Mouse (Mus musculus) MEL (cell line): ENCODE data around the gene Clic4. TPM values are rescaled to one million over a fixed set of nuclear protein-coding genes. Genes with fewer than 3 reads are reported as not detected.
A peak's percentile ranks its signal among the peaks of the same experiment; 100 is the strongest.

Experiments
- DNase-seq: peaks from one replicate; pipeline ENCODE4 v3.0.0; 2011; ENCODE audit warnings: low read depth, low spot score
- H3K27ac ChIP-seq: 2 replicates; pipeline ENCODE4 v1.5.1; 2012; ENCODE audit warnings: low read depth, mild to moderate bottlenecking, control low read depth, low read length, moderate library complexity; ENCODE audit not compliant: control insufficient read depth
- H3K27me3 ChIP-seq, 2 experiments: fragments of 150-350 bp in 1 of 2; sonication (generic) in 1 of 2; 2 replicates each; pipeline ENCODE4 v1.6.1; 2012; ENCODE audit warnings: low read length in 2 of 2, mild to moderate bottlenecking in 2 of 2, improper control_type of control experiment in 1 of 2, moderate library complexity in 1 of 2; ENCODE audit not compliant: insufficient read depth in 2 of 2, control insufficient read depth in 1 of 2
- H3K36me3 ChIP-seq, 2 experiments: 2 replicates each; pipeline ENCODE4 v1.6.1; 2012 to 2014; ENCODE audit warnings: low read length in 2 of 2, improper control_type of control experiment in 1 of 2, inconsistent platforms in 1 of 2, mild to moderate bottlenecking in 1 of 2; ENCODE audit not compliant: insufficient read depth in 2 of 2, control insufficient read depth in 1 of 2
- H3K4me1 ChIP-seq, 2 experiments: fragments of 150-350 bp in 1 of 2; sonication (generic) in 1 of 2; 2 replicates each; pipeline ENCODE4 v1.6.1; 2012; ENCODE audit warnings: low read length in 2 of 2, improper control_type of control experiment in 1 of 2, mild to moderate bottlenecking in 1 of 2; ENCODE audit not compliant: insufficient read depth in 2 of 2, control insufficient read depth in 1 of 2
- H3K4me3 ChIP-seq, 2 experiments: fragments of 150-350 bp in 1 of 2; sonication (generic) in 1 of 2; 2 replicates each; pipeline ENCODE4 v1.5.1; 2012; ENCODE audit warnings: low read depth in 2 of 2, low read length in 2 of 2, mild to moderate bottlenecking in 2 of 2, moderate library complexity in 2 of 2, control low read depth in 1 of 2, improper control_type of control experiment in 1 of 2; ENCODE audit not compliant: control insufficient read depth in 1 of 2, insufficient read depth in 1 of 2
- H3K79me2 ChIP-seq: 2 replicates; pipeline ENCODE4 v1.6.1; 2012; ENCODE audit warnings: mild to moderate bottlenecking, low read length, moderate library complexity; ENCODE audit not compliant: control insufficient read depth, poor library complexity, insufficient read depth
- H3K9ac ChIP-seq: 2 replicates; pipeline ENCODE4 v1.6.1; 2012; ENCODE audit warnings: low read depth, mild to moderate bottlenecking, control low read depth, low read length, moderate library complexity; ENCODE audit not compliant: control insufficient read depth, poor library complexity, severe bottlenecking
- H3K9me3 ChIP-seq: fragments of 150-350 bp; sonication (generic); replicated peaks from 2 replicates; pipeline ENCODE4 v1.6.1; 2012; ENCODE audit warnings: mild to moderate bottlenecking, low read length, improper control_type of control experiment, moderate library complexity; ENCODE audit not compliant: insufficient read depth
- BHLHE40 ChIP-seq: IDR thresholded peaks from 2 replicates; pipeline ENCODE4 v1.6.1; 2012; ENCODE audit warnings: low read depth, mild to moderate bottlenecking, inconsistent platforms, low read length, improper control_type of control experiment, borderline replicate concordance
- CHD2 ChIP-seq: IDR thresholded peaks from 2 replicates; pipeline ENCODE4 v1.6.1; 2011; ENCODE audit warnings: low read length, improper control_type of control experiment
- CTCF ChIP-seq, 3 experiments: IDR thresholded peaks in 2 of 3; conservative IDR thresholded peaks in 1 of 3; 2 replicates each; pipeline ENCODE4 v1.5.1; 2011 to 2012; ENCODE audit warnings: low read length in 3 of 3, low read depth in 2 of 3, mild to moderate bottlenecking in 2 of 3, improper control_type of control experiment in 1 of 3, inconsistent platforms in 1 of 3, mixed read lengths in 1 of 3, moderate library complexity in 1 of 3; ENCODE audit not compliant: control insufficient read depth in 1 of 3, insufficient read depth in 1 of 3, poor library complexity in 1 of 3, severe bottlenecking in 1 of 3
- EP300 ChIP-seq, 2 experiments: IDR thresholded peaks; 2 replicates each; pipeline ENCODE4 v1.6.1; 2011; ENCODE audit warnings: improper control_type of control experiment in 2 of 2, low read length in 2 of 2, low read depth in 1 of 2, mild to moderate bottlenecking in 1 of 2
- ETS1 ChIP-seq: IDR thresholded peaks from 2 replicates; pipeline ENCODE4 v1.6.1; 2012; ENCODE audit warnings: low read depth, mild to moderate bottlenecking, inconsistent platforms, low read length, improper control_type of control experiment, moderate library complexity
- HCFC1 ChIP-seq: IDR thresholded peaks from 2 replicates; pipeline ENCODE4 v1.6.1; 2012; ENCODE audit warnings: low read depth, mild to moderate bottlenecking, inconsistent platforms, low read length, improper control_type of control experiment, moderate library complexity
- KAT2A ChIP-seq: conservative IDR thresholded peaks from 2 replicates; pipeline ENCODE4 v1.6.1; 2012; ENCODE audit warnings: low read depth, low read length, improper control_type of control experiment, inconsistent platforms
- MAFK ChIP-seq: IDR thresholded peaks from 2 replicates; pipeline ENCODE4 v1.6.1; 2011; ENCODE audit warnings: low read depth, mild to moderate bottlenecking, low read length, improper control_type of control experiment, borderline replicate concordance
- MAX ChIP-seq: IDR thresholded peaks from 2 replicates; pipeline ENCODE4 v1.6.1; 2011; ENCODE audit warnings: low read length, improper control_type of control experiment
- MAZ ChIP-seq: IDR thresholded peaks from 2 replicates; pipeline ENCODE4 v1.6.1; 2012; ENCODE audit warnings: low read depth, mild to moderate bottlenecking, inconsistent platforms, low read length, improper control_type of control experiment
- MEF2A ChIP-seq: IDR thresholded peaks from 2 replicates; pipeline ENCODE4 v1.6.1; 2014; ENCODE audit warnings: low read depth, mild to moderate bottlenecking, inconsistent platforms, low read length, improper control_type of control experiment; ENCODE audit not compliant: poor library complexity, insufficient replicate concordance, severe bottlenecking; ENCODE audit errors: extremely low read depth
- MYB ChIP-seq: IDR thresholded peaks from 2 replicates; pipeline ENCODE4 v1.6.1; 2011; ENCODE audit warnings: mild to moderate bottlenecking, low read depth, low read length, improper control_type of control experiment
- MYC ChIP-seq: IDR thresholded peaks from 2 replicates; pipeline ENCODE4 v1.6.1; 2011; ENCODE audit warnings: low read depth, mild to moderate bottlenecking, low read length, improper control_type of control experiment, moderate library complexity
- NELFE ChIP-seq: IDR thresholded peaks from 2 replicates; pipeline ENCODE4 v1.6.1; 2011; ENCODE audit warnings: low read depth, low read length, improper control_type of control experiment
- POLR2A ChIP-seq, 2 experiments: IDR thresholded peaks; 2 replicates each; pipeline ENCODE4 v1.6.1; 2011 to 2012; ENCODE audit warnings: low read length in 2 of 2, mild to moderate bottlenecking in 2 of 2, control low read depth in 1 of 2, improper control_type of control experiment in 1 of 2, low read depth in 1 of 2, moderate library complexity in 1 of 2; ENCODE audit not compliant: control insufficient read depth in 1 of 2, insufficient read depth in 1 of 2, poor library complexity in 1 of 2
- POLR2AphosphoS5 ChIP-seq: IDR thresholded peaks from 2 replicates; pipeline ENCODE4 v1.6.1; 2012; ENCODE audit warnings: low read depth, borderline replicate concordance, mild to moderate bottlenecking, inconsistent platforms, low read length, moderate library complexity, mixed read lengths
- TAL1 ChIP-seq: IDR thresholded peaks from 2 replicates; pipeline ENCODE4 v1.6.1; 2012; ENCODE audit warnings: mild to moderate bottlenecking, inconsistent platforms, low read length, moderate library complexity, mixed read lengths
- TCF12 ChIP-seq: IDR thresholded peaks from 2 replicates; pipeline ENCODE4 v1.6.1; 2014; ENCODE audit warnings: low read depth, mild to moderate bottlenecking, inconsistent platforms, low read length, improper control_type of control experiment, moderate library complexity
- UBTF ChIP-seq: IDR thresholded peaks from 2 replicates; pipeline ENCODE4 v1.6.1; 2012; ENCODE audit warnings: low read depth, mild to moderate bottlenecking, inconsistent platforms, low read length, improper control_type of control experiment, moderate library complexity, borderline replicate concordance; ENCODE audit not compliant: insufficient read depth
- USF2 ChIP-seq, 2 experiments: IDR thresholded peaks; 2 replicates each; pipeline ENCODE4 v1.6.1; 2011 to 2012; ENCODE audit warnings: improper control_type of control experiment in 2 of 2, low read length in 2 of 2, borderline replicate concordance in 1 of 2, inconsistent platforms in 1 of 2, low read depth in 1 of 2, mild to moderate bottlenecking in 1 of 2; ENCODE audit not compliant: insufficient read depth in 1 of 2
- ZC3H11A ChIP-seq: IDR thresholded peaks from 2 replicates; pipeline ENCODE4 v1.6.1; 2012; ENCODE audit warnings: low read depth, mild to moderate bottlenecking, inconsistent platforms, low read length, improper control_type of control experiment
- ZMIZ1 ChIP-seq: IDR thresholded peaks from 2 replicates; pipeline ENCODE4 v1.6.1; 2012; ENCODE audit warnings: low read depth, mild to moderate bottlenecking, inconsistent platforms, low read length, improper control_type of control experiment, moderate library complexity
- polyA plus RNA-seq, 2 experiments: library from polyadenylated mRNA; stranded (reverse) in 1 of 2; unstranded in 1 of 2; fragments of >175 nt in 1 of 2; fragments of >200 nt in 1 of 2; gene quantifications; 2 replicates each; pipeline versions ENCODE4 v1.2.1 to v1.2.4; 2012; ENCODE audit warnings: low replicate concordance in 2 of 2, low read depth in 1 of 2; ENCODE audit not compliant: insufficient read length in 2 of 2, insufficient read depth in 1 of 2, missing spikeins in 1 of 2
- total RNA-seq: library from RNA; depleted of rRNA; stranded (reverse); fragments of 300-350 nt; gene quantifications from 2 replicates; pipeline ENCODE4 v1.2.3, GENCODE M21; 2012

Gene Clic4
- total and polyA plus RNA-seq, 3 experiments, result 32.9 to 274 (median 83.8) TPM

GRCm38 (mm10) chr4:135313111-135313691 lies 40.6 kb upstream of the Clic4 start (continued):
- TF ChIP-seq BHLHE40, result no peak
- peak; percentile 89 for TF ChIP-seq TAL1
- no peak; a peak in 1 of 6 replicates for TF ChIP-seq CTCF (IDR thresholded peaks at IDR 0.05 in 2 of 3, conservative IDR thresholded peaks at IDR 0.05 in 1 of 3; ENCODE audit: control insufficient read depth in 1 of 3, insufficient read depth in 1 of 3, low read depth in 2 of 3, low read length in 3 of 3, poor library complexity in 1 of 3, severe bottlenecking in 1 of 3)

- no peak for TF ChIP-seq UBTF
- no peak for TF ChIP-seq MEF2A
- no peak for TF ChIP-seq NELFE
- TF ChIP-seq ZMIZ1, result no peak
- no peak for TF ChIP-seq MAFK
- no peak for TF ChIP-seq ZC3H11A
- TF ChIP-seq USF2 (IDR thresholded peaks at IDR 0.05; ENCODE audit: borderline replicate concordance in 1 of 2, insufficient read depth in 1 of 2, low read depth in 1 of 2, low read length in 2 of 2), result no peak
- no peak for TF ChIP-seq MYB
- TF ChIP-seq MAZ, result no peak
- TF ChIP-seq CTCF (IDR thresholded peaks at IDR 0.05 in 2 of 3, conservative IDR thresholded peaks at IDR 0.05 in 1 of 3; ENCODE audit: control insufficient read depth in 1 of 3, insufficient read depth in 1 of 3, low read depth in 2 of 3, low read length in 3 of 3, poor library complexity in 1 of 3, severe bottlenecking in 1 of 3), result no peak
- TF ChIP-seq MAX, result no peak
- TF ChIP-seq TAL1, result no peak
- no peak for TF ChIP-seq EP300 (IDR thresholded peaks at IDR 0.05; ENCODE audit: low read depth in 1 of 2, low read length in 2 of 2)
- no peak for TF ChIP-seq MYC
- Histone ChIP-seq H3K27ac (peak overlapping the region; percentile 96), H3K9ac (peak overlapping the region; percentile 71), H3K4me3 (peak overlapping the region; percentile 53 to 73), H3K36me3 (peaks cover 0 to 7% of the 10 kb centered on the region in 2 experiments; a peak in 2 of 4 replicates), H3K27me3 (no peaks in the 10 kb centered on the region), H3K79me2 (no peaks in the 10 kb centered on the region; the same call in 1 of the 2 replicates), H3K4me1 (peaks cover 0 to 8% of the 10 kb centered on the region in 2 experiments; a peak in 2 of 4 replicates), H3K9me3 (no peaks in the 10 kb centered on the region)
- DNase-seq, result peak; percentile 72
Observed at GRCm38 (mm10) chr4:135312706-135313105, 40.1 kb upstream of the Clic4 start.

- H3K4me1 ChIP-seq, result peaks cover 0 to 11% of the 10 kb centered on the region in 2 experiments; a peak in 2 of 4 replicates
- peaks cover 0 to 7% of the 10 kb centered on the region in 2 experiments; a peak in 2 of 4 replicates for H3K36me3 ChIP-seq
- no peaks in the 10 kb centered on the region; the same call in 1 of the 2 replicates for H3K79me2 ChIP-seq
- DNase-seq, result no peak
- no peaks in the 10 kb centered on the region for H3K27me3 ChIP-seq
- no peak overlapping the region for H3K4me3 ChIP-seq
- no peaks in the 10 kb centered on the region for H3K9me3 ChIP-seq
- no peak overlapping the region for H3K9ac ChIP-seq
- no peak overlapping the region for H3K27ac ChIP-seq
- TF ChIP-seq BHLHE40 (no peak), CTCF (IDR thresholded peaks at IDR 0.05 in 2 of 3, conservative IDR thresholded peaks at IDR 0.05 in 1 of 3; ENCODE audit: control insufficient read depth in 1 of 3, insufficient read depth in 1 of 3, low read depth in 2 of 3, low read length in 3 of 3, poor library complexity in 1 of 3, severe bottlenecking in 1 of 3) (no peak), HCFC1 (no peak), POLR2AphosphoS5 (no peak), TCF12 (no peak), TAL1 (no peak), POLR2A (IDR thresholded peaks at IDR 0.05; ENCODE audit: control insufficient read depth in 1 of 2, insufficient read depth in 1 of 2, low read depth in 1 of 2, low read length in 2 of 2, poor library complexity in 1 of 2) (no peak), ETS1 (no peak), MYC (no peak), MYB (no peak), KAT2A (no peak), CHD2 (no peak)
- TF ChIP-seq, all 39 proteins: peak for 0
Observed at GRCm38 (mm10) chr4:135310371-135310770, 37.8 kb upstream of the Clic4 start.
